Mouse (Mus musculus) liver, embryonic 16.5 days (tissue): ENCODE measurements around the gene Pds5b. TPM values are rescaled to one million over a fixed set of nuclear protein-coding genes. Genes with fewer than 3 reads are reported as not detected.
"Not testable (repeated sequence)": the region's sequence is repeated elsewhere in the genome, so short reads cannot be mapped to it uniquely, and the experiment has no call there.

Experiments
- ATAC-seq: fragments of 200-750 bp; cut with Nextera tagmentation; 2 replicates; pipeline ENCODE4 v1.8.0; 2017; ENCODE audit warnings: low read depth, mild to moderate bottlenecking, moderate number of reproducible peaks, moderate library complexity
- H3K27ac ChIP-seq: fragments of 300-500 bp; sonication (generic); 2 replicates; pipeline ENCODE4 v1.5.1; 2014; ENCODE audit warnings: mild to moderate bottlenecking, low read length
- H3K27me3 ChIP-seq: fragments of 300-500 bp; sonication (generic); 2 replicates; pipeline ENCODE4 v1.6.1; 2014; ENCODE audit warnings: low read depth, low read length, mixed read lengths; ENCODE audit not compliant: control insufficient read depth, insufficient read depth
- H3K36me3 ChIP-seq: fragments of 300-500 bp; sonication (generic); 2 replicates; pipeline ENCODE4 v1.6.1; 2014; ENCODE audit warnings: mild to moderate bottlenecking; ENCODE audit not compliant: control insufficient read depth, insufficient read depth
- H3K4me1 ChIP-seq: fragments of 300-500 bp; sonication (generic); 2 replicates; pipeline ENCODE4 v1.6.1; 2014; ENCODE audit warnings: low read depth, low read length, mixed read lengths; ENCODE audit not compliant: control insufficient read depth
- H3K4me2 ChIP-seq: fragments of 300-500 bp; sonication (generic); 2 replicates; pipeline ENCODE4 v1.6.1; 2014; ENCODE audit warnings: low read depth, low read length, mixed read lengths
- H3K4me3 ChIP-seq: fragments of 300-500 bp; sonication (generic); 2 replicates; pipeline ENCODE4 v1.5.1; 2014; ENCODE audit warnings: low read depth, mild to moderate bottlenecking, low read length
- H3K9ac ChIP-seq: fragments of 300-500 bp; sonication (generic); 2 replicates; pipeline ENCODE4 v1.6.1; 2014; ENCODE audit warnings: low read depth, low read length
- H3K9me3 ChIP-seq: fragments of 300-500 bp; sonication (generic); replicated peaks from 2 replicates; pipeline ENCODE4 v1.6.1; 2016; ENCODE audit warnings: low read length; ENCODE audit not compliant: control insufficient read depth
- WGBS: fragments of 180-500 bp; shearing (Covaris S2); extraction: QIAGEN DNeasy Blood & Tissue Kit; methylation state at CpG from one replicate; pipeline ENCODE4 v1.1.7; 2014; ENCODE audit not compliant: insufficient replicate concordance; 5-methylcytosine and 5-hydroxymethylcytosine counted together
- polyA plus RNA-seq: library from polyadenylated mRNA; unstranded; fragments of >200 nt; fragmentation: Nextera tagmentation; extraction: Ambion mirVana; gene quantifications from 2 replicates; pipeline ENCODE4 v1.2.1, GENCODE M21; 2015

Pds5b gene
- polyA plus RNA-seq, 1 experiment from 2014 or later: 8.5 TPM

DNA sequence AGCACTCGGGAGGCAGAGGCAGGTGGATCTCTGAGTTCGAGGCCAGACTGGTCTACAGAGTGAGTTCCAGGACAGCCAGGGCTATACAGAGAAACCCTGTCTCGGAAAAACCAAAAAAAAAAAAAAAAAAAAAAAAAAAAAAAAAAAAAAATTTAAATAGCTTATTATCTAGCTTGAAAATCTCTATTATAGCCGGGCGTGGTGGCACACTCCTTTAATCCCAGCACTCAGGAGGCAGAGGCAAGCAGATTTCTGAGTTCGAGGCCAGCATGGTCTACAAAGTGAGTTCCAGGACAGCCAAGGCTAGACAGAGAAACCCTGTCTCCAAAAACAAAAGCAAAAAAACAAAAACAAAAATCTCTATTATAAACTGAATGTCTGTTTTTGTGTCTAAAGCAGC is 14.1 kb upstream of the Pds5b start:
- ATAC-seq, H3K4me3 ChIP-seq, H3K9ac ChIP-seq, H3K9me3 ChIP-seq, H3K27me3 ChIP-seq, H3K27ac ChIP-seq, H3K4me2 ChIP-seq: not testable (repeated sequence)
- WGBS: 76% methylated on average over 6 of the region's 6 CpGs
- Histone ChIP-seq H3K36me3 (peaks cover 14% of the 10 kb centered on the region), H3K4me1 (peaks cover 30% of the 10 kb centered on the region)

DNA sequence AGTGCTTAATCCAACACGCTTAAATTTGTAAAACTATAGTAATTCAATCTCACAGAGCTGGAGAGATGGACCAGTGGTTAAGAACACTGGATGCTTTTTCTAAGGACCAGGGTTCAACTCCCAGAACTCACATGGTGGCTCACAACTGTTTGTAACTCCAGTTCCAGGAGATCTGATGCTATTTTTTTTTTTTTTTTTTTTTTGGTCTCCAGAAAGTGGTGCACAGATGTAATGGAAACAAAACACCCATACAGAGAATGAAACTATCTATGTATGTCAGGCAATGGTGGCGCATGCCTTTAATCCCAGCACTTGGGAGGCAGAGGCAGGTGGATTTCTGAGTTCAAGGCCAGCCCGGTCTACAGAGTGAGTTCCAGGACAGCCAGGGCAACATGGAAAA is 13.2 kb upstream of the Pds5b start:
- H3K27ac ChIP-seq, H3K27me3 ChIP-seq, H3K9me3 ChIP-seq, ATAC-seq, H3K9ac ChIP-seq: not testable (repeated sequence)
- Histone ChIP-seq H3K4me1 (peaks cover 30% of the 10 kb centered on the region), H3K4me3 (peak overlapping the region; percentile 8; the same call in 1 of the 2 replicates), H3K36me3 (peaks cover 14% of the 10 kb centered on the region), H3K4me2 (peak overlapping the region; percentile 30; the same call in 1 of the 2 replicates)
- WGBS: 89% methylated on average over 3 of the region's 3 CpGs

DNA sequence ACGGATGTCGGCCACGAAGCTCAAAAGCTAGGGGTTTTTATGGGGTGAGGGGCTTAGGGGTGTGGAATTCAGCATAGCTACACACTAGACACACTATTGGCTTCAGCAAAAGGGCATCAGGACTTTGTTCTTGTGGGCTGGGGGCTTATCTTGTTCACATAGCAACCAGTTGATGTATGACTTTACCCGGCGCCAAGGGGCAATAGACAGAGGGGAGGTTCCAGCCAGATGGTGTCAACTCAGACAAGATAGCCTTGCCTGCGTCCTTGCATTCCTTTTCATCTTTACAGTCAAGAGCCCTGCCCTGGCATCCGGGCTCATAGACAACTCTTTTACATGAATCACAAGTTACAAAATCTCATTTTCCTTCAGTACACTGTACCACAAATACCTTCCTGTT is 9.6 kb upstream of the Pds5b start:
- Histone ChIP-seq H3K36me3 (peaks cover 14% of the 10 kb centered on the region), H3K4me1 (peaks cover 21% of the 10 kb centered on the region), H3K4me2 (peak overlapping the region; percentile 49), H3K4me3 (peak overlapping the region; percentile 27)
- not testable (repeated sequence) for ATAC-seq, H3K9ac ChIP-seq, H3K27ac ChIP-seq, H3K27me3 ChIP-seq, H3K9me3 ChIP-seq
- 48% methylated on average over 7 of the region's 7 CpGs for WGBS

DNA sequence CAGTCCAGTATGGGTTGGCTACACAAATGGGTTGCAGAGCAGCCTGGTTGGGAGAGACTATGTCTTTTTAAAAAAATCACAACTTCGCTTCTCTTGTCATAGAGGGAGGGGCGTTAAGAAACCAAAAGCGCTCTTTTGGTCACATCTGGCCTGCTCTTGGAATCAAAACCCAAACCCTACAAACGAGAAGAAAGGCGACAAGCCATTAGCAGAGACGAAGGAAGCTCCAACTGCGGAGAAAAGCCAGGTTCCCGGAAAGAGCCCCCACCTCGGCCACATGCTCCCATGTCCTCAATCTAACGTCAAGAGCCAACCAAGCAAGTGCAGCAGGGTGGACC is 8.8 kb upstream of the Pds5b start:
- no peak for ATAC-seq
- peaks cover 21% of the 10 kb centered on the region for H3K4me1 ChIP-seq
- peaks cover 14% of the 10 kb centered on the region for H3K36me3 ChIP-seq
- WGBS: under 1% methylated on average over 10 of the region's 10 CpGs
- peak overlapping the region; percentile 97 for H3K4me3 ChIP-seq
- peak overlapping the region; percentile 96 for H3K27ac ChIP-seq
- H3K9me3 ChIP-seq: no peaks in the 10 kb centered on the region
- no peaks in the 10 kb centered on the region for H3K27me3 ChIP-seq
- H3K9ac ChIP-seq: peak overlapping the region; percentile 96
- peak overlapping the region; percentile 75 for H3K4me2 ChIP-seq

DNA sequence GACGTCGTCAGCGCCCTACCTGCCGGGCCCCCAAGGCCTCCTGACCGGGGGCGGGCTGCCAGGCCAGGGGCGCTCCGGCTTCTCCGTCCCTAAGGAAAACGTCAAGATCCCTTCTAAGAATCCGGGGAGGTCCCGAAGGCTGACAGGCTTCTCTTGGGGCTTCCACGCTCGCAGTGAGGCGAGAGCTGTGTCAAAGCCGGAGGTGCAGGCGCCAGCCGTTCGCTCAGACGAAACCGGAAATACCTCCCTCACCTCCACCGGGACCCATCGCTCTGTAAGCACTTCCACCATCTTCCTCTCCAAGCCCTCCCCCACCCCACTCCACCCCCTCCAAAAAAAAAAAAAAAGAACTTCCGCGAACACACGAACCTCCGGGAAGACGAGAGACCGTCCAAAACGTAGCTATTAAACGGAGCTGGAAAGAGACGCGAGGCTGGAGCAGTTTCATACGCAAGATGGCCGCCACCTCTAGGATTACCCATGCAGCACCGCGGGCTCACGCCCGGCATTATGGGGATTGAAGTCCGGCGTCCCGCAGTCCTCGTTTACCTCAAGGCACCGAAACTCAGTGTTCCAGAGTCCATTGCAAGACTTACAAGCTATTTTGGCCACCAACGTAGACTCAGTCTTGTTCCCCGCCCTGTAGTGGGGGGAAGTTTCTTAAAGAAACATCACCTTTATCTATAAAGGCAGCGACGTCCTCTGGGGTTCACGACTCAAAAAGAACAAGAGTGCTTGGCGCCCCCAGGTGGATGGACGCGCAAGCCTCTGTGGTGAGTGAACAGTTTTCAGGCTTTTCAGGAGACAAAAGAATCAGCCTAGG is 8.2 kb upstream of the Pds5b start:
- under 1% methylated on average over 52 of the region's 52 CpGs for WGBS
- Histone ChIP-seq H3K36me3 (peaks cover 14% of the 10 kb centered on the region), H3K27me3 (no peaks in the 10 kb centered on the region), H3K4me2 (peak overlapping the region; percentile 75), H3K9ac (peak overlapping the region; percentile 96), H3K9me3 (no peaks in the 10 kb centered on the region), H3K27ac (peak overlapping the region; percentile 96), H3K4me1 (peaks cover 18% of the 10 kb centered on the region), H3K4me3 (peak overlapping the region; percentile 97)
- ATAC-seq: peak; percentile 97

DNA sequence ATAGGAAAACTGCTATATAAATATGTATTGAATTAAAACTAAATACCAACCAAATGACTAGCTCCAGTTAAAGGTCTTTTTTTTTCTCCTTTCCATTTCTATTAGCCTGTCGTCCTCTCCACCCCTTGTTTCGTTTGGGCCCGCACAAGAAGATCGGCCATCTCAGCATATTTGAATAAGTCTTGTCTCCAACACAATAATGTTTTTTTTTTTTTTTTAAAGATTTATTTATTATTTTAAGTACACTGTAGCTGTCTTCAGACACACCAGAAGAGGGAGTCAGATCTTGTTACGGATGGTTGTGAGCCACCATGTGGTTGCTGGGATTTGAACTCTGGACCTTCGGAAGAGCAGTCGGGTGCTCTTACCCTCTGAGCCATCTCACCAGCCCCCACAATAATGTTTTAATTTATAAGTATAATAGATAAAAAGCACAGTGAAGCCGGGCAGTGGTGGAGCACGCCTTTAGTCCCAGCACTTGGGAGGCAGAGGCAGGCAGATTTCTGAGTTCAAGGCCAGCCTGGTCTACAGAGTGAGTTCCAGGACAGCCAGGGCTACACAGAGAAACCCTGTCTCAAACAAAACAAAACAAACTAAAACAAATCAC is 7.3 kb upstream of the Pds5b start, which contains the start of gene N4bp2l2:
Gene N4bp2l2 (minus strand): TSS at position 51 of the 607 bp plus-strand sequence.
- not testable (repeated sequence) for H3K27me3 ChIP-seq, H3K9me3 ChIP-seq, H3K36me3 ChIP-seq, ATAC-seq
- peak within 1 kb of the TSS; percentile 75 for H3K4me2 ChIP-seq
- WGBS: 87% methylated on average over 8 of the region's 9 CpGs
- H3K4me1 ChIP-seq: peaks cover 13% of the 10 kb centered on the region
- H3K4me3 ChIP-seq: peak within 1 kb of the TSS; percentile 97
- H3K9ac ChIP-seq: peak within 1 kb of the TSS; percentile 96
- peak within 1 kb of the TSS; percentile 96 for H3K27ac ChIP-seq

DNA sequence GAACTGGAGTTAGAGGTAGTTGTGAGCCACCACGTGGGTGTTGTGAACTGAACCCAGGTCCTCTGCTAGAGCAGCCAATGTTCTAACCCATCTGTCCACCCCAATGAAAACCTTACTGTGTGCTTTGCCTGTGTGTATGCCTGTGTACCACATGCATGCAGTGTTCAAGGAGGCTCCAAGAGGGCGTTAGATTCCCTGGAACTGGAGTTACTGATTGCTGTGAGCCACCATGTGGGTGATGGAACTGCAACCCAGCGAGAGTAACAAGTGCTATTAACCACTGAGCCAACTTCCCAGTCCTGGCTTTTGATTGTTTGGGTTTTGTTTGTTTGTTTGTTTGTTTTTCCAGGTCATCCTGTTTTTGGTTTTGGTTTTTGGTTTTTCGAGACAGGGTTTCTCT is 4.8 kb upstream of the Pds5b start:
- Histone ChIP-seq H3K27ac (no peak overlapping the region), H3K9ac (no peak overlapping the region), H3K4me1 (peaks cover 8% of the 10 kb centered on the region), H3K27me3 (no peaks in the 10 kb centered on the region), H3K4me2 (no peak overlapping the region), H3K9me3 (no peaks in the 10 kb centered on the region), H3K4me3 (no peak overlapping the region), H3K36me3 (no peaks in the 10 kb centered on the region)
- ATAC-seq: no peak
- 51% methylated on average over 4 of the region's 4 CpGs for WGBS

DNA sequence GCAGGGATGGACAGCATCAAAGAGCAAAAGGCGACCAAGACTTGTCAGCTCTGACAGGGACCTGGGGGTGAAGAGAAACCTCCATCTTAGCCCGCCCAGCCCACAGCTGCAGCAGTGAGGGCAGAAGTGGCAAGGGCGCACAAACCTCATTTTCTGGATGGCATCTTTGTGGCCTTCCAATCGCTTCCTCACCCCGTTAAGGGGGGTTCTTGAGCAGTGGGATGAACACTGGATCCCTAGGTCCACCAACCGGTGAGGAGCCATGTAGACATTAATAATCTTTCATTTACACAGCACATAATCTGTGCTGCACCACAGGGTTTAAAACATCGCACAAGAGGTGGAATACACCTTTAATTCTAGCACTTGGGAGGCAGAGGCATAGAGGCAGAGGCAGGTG is 1.2 kb upstream of the Pds5b start:
- 80% methylated on average over 7 of the region's 7 CpGs for WGBS
- Histone ChIP-seq H3K27me3 (no peaks in the 10 kb centered on the region), H3K4me3 (no peak overlapping the region)

More for the DNA sequence above, 1.2 kb upstream of the Pds5b start:
- ATAC-seq: no peak
- H3K4me2 ChIP-seq: no peak overlapping the region
- no peaks in the 10 kb centered on the region for H3K9me3 ChIP-seq
- no peak overlapping the region for H3K27ac ChIP-seq
- no peak overlapping the region for H3K9ac ChIP-seq
- H3K4me1 ChIP-seq: peaks cover 13% of the 10 kb centered on the region
- no peaks in the 10 kb centered on the region for H3K36me3 ChIP-seq
